Mouse (Mus musculus) limb, embryonic 10.5 days (tissue): Measurements from ENCODE around the gene Gng10. TPM values are rescaled to one million over a fixed set of nuclear protein-coding genes. Genes with fewer than 3 reads are reported as not detected.

Source experiments
- DNase-seq: peaks from one replicate; pipeline ENCODE4 v3.0.0-alpha.2; 2017; ENCODE audit warnings: low spot score
- H3K27ac ChIP-seq: fragments of 300-500 bp; sonication (generic); 2 replicates; pipeline ENCODE4 v1.5.1; 2016; ENCODE audit warnings: mild to moderate bottlenecking
- H3K27me3 ChIP-seq: fragments of 300-500 bp; sonication (generic); 2 replicates; pipeline ENCODE4 v1.6.1; 2016; ENCODE audit warnings: low read depth, mild to moderate bottlenecking; ENCODE audit not compliant: poor library complexity, severe bottlenecking
- H3K36me3 ChIP-seq: fragments of 300-500 bp; sonication (generic); 2 replicates; pipeline ENCODE4 v1.6.1; 2016; ENCODE audit warnings: mild to moderate bottlenecking, moderate library complexity
- H3K4me1 ChIP-seq: fragments of 300-500 bp; sonication (generic); 2 replicates; pipeline ENCODE4 v1.6.1; 2016
- H3K4me3 ChIP-seq: fragments of 300-500 bp; sonication (generic); 2 replicates; pipeline ENCODE4 v1.5.1; 2016; ENCODE audit warnings: mild to moderate bottlenecking, moderate library complexity
- H3K9me3 ChIP-seq: fragments of 300-500 bp; sonication (generic); replicated peaks from 2 replicates; pipeline ENCODE4 v1.6.1; 2016; ENCODE audit warnings: mild to moderate bottlenecking
- WGBS: fragments of 180-500 bp; shearing (Covaris S2); methylation state at CpG from one replicate; pipeline ENCODE4 v1.1.7; 2016; 5-methylcytosine and 5-hydroxymethylcytosine counted together
- polyA plus RNA-seq: library from polyadenylated mRNA; unstranded; fragments of >200 nt; fragmentation: Nextera tagmentation; extraction: Ambion mirVana; gene quantifications from 2 replicates; pipeline ENCODE4 v1.2.1, GENCODE M21; 2016

Gng10 gene
- 81.1 and 96.4 TPM in 2 replicates for polyA plus RNA-seq

DNA sequence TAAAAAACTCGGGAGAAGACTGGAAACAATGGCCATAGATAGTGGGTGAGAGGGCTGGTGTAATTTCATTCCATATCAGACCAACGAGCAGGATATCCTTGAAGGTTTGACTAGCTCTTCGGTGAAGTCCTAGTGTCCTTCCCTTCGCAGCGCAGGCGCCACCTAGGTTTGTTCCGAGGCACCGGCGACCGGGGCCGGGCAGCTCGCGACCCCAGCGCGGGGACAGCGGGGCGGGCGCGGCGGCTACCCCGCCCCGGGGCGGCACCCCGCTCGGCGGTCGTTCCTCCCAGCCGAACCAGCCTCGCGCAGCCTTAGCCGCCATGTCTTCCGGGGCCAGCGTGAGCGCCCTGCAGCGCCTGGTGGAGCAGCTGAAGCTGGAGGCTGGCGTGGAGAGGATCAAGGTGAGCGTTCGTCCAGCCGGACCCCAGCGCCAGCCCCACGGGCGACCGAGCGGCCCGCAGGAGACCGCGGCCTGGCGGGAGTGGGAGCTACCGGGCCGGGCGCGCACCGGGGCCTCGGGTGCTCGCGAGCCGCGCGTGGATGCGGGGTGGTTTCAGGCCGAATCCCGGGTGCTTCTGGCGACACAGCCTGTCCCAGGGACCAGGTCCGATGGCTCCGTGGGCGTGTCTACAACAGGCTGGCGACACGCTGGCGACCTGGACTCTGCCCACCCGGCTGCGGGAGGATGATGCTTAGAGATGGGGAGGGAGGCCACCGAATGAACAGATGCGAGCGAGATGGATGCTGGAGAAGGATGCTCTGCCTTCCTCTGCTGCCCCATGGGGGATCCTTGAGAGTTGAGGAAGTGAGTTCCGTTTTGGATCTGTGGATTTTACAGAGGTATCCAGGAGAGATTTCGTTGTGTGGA lies at the start of gene Gng10:
TSS of gene Gng10 (plus strand) at position 171 of the 868 bp plus-strand sequence.
- H3K4me1 ChIP-seq, result peaks cover 10% of the 10 kb centered on the region
- peak within 1 kb of the TSS; percentile 93 for H3K27ac ChIP-seq
- peak; percentile 74 for DNase-seq
- peaks cover 16% of the 10 kb centered on the region for H3K36me3 ChIP-seq
- WGBS, result 17% methylated on average over 76 of the region's 76 CpGs
- peaks cover 4% of the 10 kb centered on the region; the same call in 1 of the 2 replicates for H3K9me3 ChIP-seq
- H3K4me3 ChIP-seq, result peak within 1 kb of the TSS; percentile 90
- no peaks in the 10 kb centered on the region for H3K27me3 ChIP-seq

GRCm38 (mm10) chr4:58985157-58985648 lies 49.7 kb upstream of the Gng10 start:
- 19% methylated on average over 7 of the region's 7 CpGs for WGBS
- H3K27ac ChIP-seq, result no peak overlapping the region
- H3K36me3 ChIP-seq, result no peaks in the 10 kb centered on the region
- no peak overlapping the region for H3K4me3 ChIP-seq
- H3K9me3 ChIP-seq, result no peaks in the 10 kb centered on the region
- no peaks in the 10 kb centered on the region for H3K27me3 ChIP-seq
- H3K4me1 ChIP-seq, result peaks cover 19% of the 10 kb centered on the region
- DNase-seq, result peak; percentile 89

GRCm38 (mm10) chr4:58986540-58987190 lies 48.2 kb upstream of the Gng10 start, which contains the start of gene Ptgr1:
Ptgr1 (minus strand) TSS chr4:58987119.
- H3K9me3 ChIP-seq, result no peaks in the 10 kb centered on the region
- no peaks in the 10 kb centered on the region for H3K27me3 ChIP-seq
- no peaks in the 10 kb centered on the region for H3K36me3 ChIP-seq
- 3% methylated on average over 28 of the region's 28 CpGs for WGBS
- peak within 1 kb of the TSS; percentile 86 for H3K27ac ChIP-seq
- peaks cover 19% of the 10 kb centered on the region for H3K4me1 ChIP-seq
- peak; percentile 88 for DNase-seq
- H3K4me3 ChIP-seq, result peak within 1 kb of the TSS; percentile 76

DNA sequence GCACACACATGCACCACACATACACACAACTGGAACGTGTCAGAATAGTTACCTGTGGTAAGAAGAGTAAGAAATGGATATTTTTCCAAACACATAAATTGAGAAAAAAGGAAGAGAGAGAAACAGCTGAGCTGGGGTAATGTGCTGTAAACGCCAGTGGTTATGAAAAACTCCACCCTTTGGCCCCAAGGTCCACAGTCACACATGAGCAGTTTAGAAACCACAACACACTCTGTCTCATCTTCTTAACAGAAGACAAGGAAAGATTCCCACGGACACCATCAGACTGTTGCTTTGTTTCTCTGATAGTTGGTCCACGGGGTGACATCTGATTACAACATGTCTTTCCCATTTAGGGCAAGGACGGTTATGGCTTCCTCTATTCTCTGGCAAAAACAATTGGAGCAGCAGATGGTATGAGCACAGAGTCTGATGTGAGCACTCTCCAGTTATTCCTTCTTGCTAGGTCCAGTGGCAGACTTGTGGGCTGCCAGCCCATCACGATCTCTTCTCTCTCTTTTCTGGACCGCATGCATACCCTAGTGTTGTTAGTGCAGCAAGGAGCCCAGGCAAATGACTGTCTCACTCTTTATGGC lies 45.5 kb upstream of the Gng10 start:
- Histone ChIP-seq H3K4me3 (no peak overlapping the region), H3K27ac (no peak overlapping the region), H3K36me3 (no peaks in the 10 kb centered on the region), H3K27me3 (no peaks in the 10 kb centered on the region), H3K4me1 (peaks cover 19% of the 10 kb centered on the region), H3K9me3 (no peaks in the 10 kb centered on the region)
- DNase-seq, result no peak
- 90% methylated on average over 7 of the region's 7 CpGs for WGBS

GRCm38 (mm10) chr4:58990609-58991434 lies 44.1 kb upstream of the Gng10 start:
- no peaks in the 10 kb centered on the region for H3K27me3 ChIP-seq
- H3K27ac ChIP-seq, result no peak overlapping the region
- 88% methylated on average over 17 of the region's 17 CpGs for WGBS
- no peaks in the 10 kb centered on the region for H3K36me3 ChIP-seq
- H3K9me3 ChIP-seq, result no peaks in the 10 kb centered on the region
- peaks cover 24% of the 10 kb centered on the region for H3K4me1 ChIP-seq
- H3K4me3 ChIP-seq, result no peak overlapping the region
- DNase-seq, result no peak

DNA sequence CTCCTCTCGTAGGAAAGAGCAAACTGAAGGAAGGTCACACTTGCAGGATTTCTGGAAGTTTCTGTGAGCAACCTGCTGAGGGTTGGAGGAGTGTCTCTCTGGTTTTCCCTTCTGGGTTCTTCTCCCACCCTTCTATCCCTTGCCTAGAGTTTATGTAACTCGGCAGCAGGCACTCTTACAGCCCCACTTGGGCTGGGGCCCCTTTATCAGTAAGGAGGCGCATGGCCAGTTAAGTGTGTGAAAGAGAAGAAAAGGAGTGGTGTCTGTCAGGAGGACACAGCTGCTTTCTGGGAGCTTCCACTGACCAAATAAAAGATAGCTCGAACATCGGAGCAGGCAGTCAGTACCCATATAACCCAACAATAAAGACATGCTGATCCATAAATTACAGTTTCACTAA lies 42.7 kb upstream of the Gng10 start:
- 79% methylated on average over 5 of the region's 5 CpGs for WGBS
- H3K27me3 ChIP-seq, result no peaks in the 10 kb centered on the region
- no peak overlapping the region for H3K4me3 ChIP-seq
- no peaks in the 10 kb centered on the region for H3K9me3 ChIP-seq
- H3K27ac ChIP-seq, result no peak overlapping the region
- peaks cover 16% of the 10 kb centered on the region for H3K4me1 ChIP-seq
- no peak for DNase-seq
- H3K36me3 ChIP-seq, result no peaks in the 10 kb centered on the region

DNA sequence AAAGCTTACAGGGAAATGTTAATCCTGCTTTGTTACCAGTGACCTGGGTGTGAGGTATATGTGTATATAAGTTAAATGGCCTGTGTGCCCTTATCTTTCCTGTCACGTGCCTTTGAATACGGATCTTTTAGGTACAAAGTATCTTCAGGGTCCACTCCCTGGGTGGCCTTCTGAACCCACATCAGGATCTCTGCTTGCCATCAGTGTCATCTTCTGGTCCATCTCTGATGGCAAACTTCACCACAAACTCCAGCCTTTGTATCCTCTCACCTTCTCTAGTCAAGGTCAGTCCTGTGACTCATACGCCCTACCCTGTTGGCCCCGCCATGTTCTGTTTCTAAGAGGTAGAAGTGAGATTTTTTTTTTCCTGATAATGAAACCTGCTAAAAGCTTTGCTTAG lies 40.1 kb upstream of the Gng10 start, which contains the start of gene Dnajc25:
TSS of gene Dnajc25 (plus strand) at position 301 of the 400 bp plus-strand sequence.
- DNase-seq, result no peak
- 86% methylated on average over 4 of the region's 4 CpGs for WGBS
- H3K27ac ChIP-seq, result no peak within 1 kb of the TSS
- no peaks in the 10 kb centered on the region for H3K9me3 ChIP-seq
- no peaks in the 10 kb centered on the region for H3K36me3 ChIP-seq
- peaks cover 8% of the 10 kb centered on the region for H3K4me1 ChIP-seq
- no peak within 1 kb of the TSS for H3K4me3 ChIP-seq
- H3K27me3 ChIP-seq, result no peaks in the 10 kb centered on the region

DNA sequence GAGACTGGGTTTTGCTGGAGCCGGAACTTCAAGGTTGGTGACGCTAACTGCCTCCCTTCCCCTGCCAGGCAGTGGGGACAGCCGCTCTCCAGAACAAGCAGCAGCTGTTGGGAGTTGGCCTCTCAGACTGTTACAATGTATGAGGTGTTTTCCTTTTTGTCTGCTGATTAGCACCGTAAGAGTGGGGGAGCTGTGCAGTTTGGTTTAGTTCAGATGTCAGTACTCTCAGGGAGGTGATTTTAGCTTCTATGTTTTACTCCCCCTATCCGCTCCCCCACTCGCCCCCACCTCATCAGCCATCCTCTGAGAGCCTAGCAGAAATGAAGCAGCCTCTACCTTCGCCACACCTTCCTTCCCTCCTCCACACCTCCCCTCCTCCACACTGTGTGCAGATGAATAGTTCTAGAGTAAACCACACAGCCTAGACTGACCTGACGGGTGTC lies 39.6 kb upstream of the Gng10 start:
- H3K27me3 ChIP-seq, result no peaks in the 10 kb centered on the region
- H3K4me3 ChIP-seq, result no peak overlapping the region
- no peaks in the 10 kb centered on the region for H3K9me3 ChIP-seq
- peaks cover 8% of the 10 kb centered on the region for H3K4me1 ChIP-seq
- 79% methylated on average over 8 of the region's 8 CpGs for WGBS
- no peak for DNase-seq
- H3K27ac ChIP-seq, result no peak overlapping the region
- no peaks in the 10 kb centered on the region for H3K36me3 ChIP-seq

DNA sequence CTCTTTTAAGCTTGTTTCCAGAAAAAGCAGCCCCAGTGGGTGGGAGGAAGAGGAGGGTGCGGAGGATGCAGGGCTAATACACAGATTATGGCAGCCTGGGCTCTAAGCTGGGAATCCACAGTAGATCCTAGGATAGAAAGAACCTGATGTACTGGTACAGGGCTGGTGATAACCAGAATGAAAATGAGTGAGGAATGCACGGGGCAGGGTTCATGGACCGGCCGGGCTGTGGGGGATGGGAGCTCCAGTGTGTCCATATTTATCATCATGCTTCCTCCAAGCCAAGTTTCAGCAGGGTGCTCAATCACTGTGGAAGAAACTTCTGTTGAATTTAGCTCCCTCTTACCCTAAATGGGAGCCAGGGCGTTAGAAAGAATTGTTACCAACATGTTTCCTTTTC lies 37.8 kb upstream of the Gng10 start:
- Histone ChIP-seq H3K9me3 (no peaks in the 10 kb centered on the region), H3K36me3 (no peaks in the 10 kb centered on the region), H3K27me3 (no peaks in the 10 kb centered on the region), H3K4me3 (no peak overlapping the region), H3K27ac (no peak overlapping the region), H3K4me1 (peaks cover 8% of the 10 kb centered on the region)
- no peak for DNase-seq
- 77% methylated on average over 5 of the region's 5 CpGs for WGBS

- DNase-seq, result no peak
- H3K9me3 ChIP-seq, result no peaks in the 10 kb centered on the region
- H3K27ac ChIP-seq, result no peak overlapping the region
- no peaks in the 10 kb centered on the region for H3K36me3 ChIP-seq
- H3K27me3 ChIP-seq, result no peaks in the 10 kb centered on the region
- WGBS, result 94% methylated on average over 1 of the region's 1 CpGs
- peaks cover 16% of the 10 kb centered on the region for H3K4me1 ChIP-seq
- H3K4me3 ChIP-seq, result no peak overlapping the region
Measured at GRCm38 (mm10) chr4:58998688-58999087, 36.2 kb upstream of the Gng10 start.

- H3K9me3 ChIP-seq, result no peaks in the 10 kb centered on the region
- H3K4me3 ChIP-seq, result no peak overlapping the region
- H3K4me1 ChIP-seq, result peaks cover 26% of the 10 kb centered on the region
- peak; percentile 75 for DNase-seq
- H3K27me3 ChIP-seq, result no peaks in the 10 kb centered on the region
- no peaks in the 10 kb centered on the region for H3K36me3 ChIP-seq
- 24% methylated on average over 2 of the region's 2 CpGs for WGBS
- no peak overlapping the region for H3K27ac ChIP-seq
Measured at GRCm38 (mm10) chr4:58999686-59000085, 35.2 kb upstream of the Gng10 start.

- Histone ChIP-seq H3K27me3 (no peaks in the 10 kb centered on the region), H3K36me3 (no peaks in the 10 kb centered on the region), H3K27ac (no peak overlapping the region), H3K4me1 (peaks cover 31% of the 10 kb centered on the region), H3K9me3 (no peaks in the 10 kb centered on the region), H3K4me3 (no peak overlapping the region)
- peak; percentile 43 for DNase-seq
- 4% methylated on average over 2 of the region's 2 CpGs for WGBS
Measured at GRCm38 (mm10) chr4:59000614-59001013, 34.3 kb upstream of the Gng10 start.
